Mouse (Mus musculus): ENCODE measurements at regions not wholly inside any gene's neighbourhood (a gene's known extent, or its start where the extent isn't known, plus 50 kb on each side); places are given as distances from the start of the nearest gene placed in this dataset.

GRCm38 (mm10) chr10:9498550-9498949 lies 176.5 kb downstream of the Samd5 start:
- Histone ChIP-seq H3K27me3 (ENCODE audit: control insufficient read depth, insufficient read depth, insufficient read length) (no peaks in the 10 kb centered on the region), H3K79me2 (ENCODE audit: control insufficient read depth, insufficient read depth) (no peaks in the 10 kb centered on the region), H3K36me3 (ENCODE audit: control insufficient read depth, insufficient read depth) (no peaks in the 10 kb centered on the region), H3K4me3 (no peak overlapping the region), H3ac (ENCODE audit: control insufficient read depth, insufficient read length) (no peak overlapping the region), H3K4me2 (ENCODE audit: low read depth) (no peak overlapping the region)
- no peak for TF ChIP-seq MAX (IDR thresholded peaks at IDR 0.05; ENCODE audit: low read depth)
- no peak for TF ChIP-seq TCF3 (IDR thresholded peaks at IDR 0.05; ENCODE audit: insufficient read length, low read depth)
- TF ChIP-seq E2F4 (IDR thresholded peaks at IDR 0.05; ENCODE audit: insufficient read depth): no peak
- TF ChIP-seq CEBPB (IDR thresholded peaks at IDR 0.05; ENCODE audit: insufficient read depth, poor library complexity, severe bottlenecking): no peak

GRCm38 (mm10) chr10:9497021-9497420 lies 178.0 kb downstream of the Samd5 start:
- Histone ChIP-seq H3K79me2 (ENCODE audit: control insufficient read depth, insufficient read depth) (no peaks in the 10 kb centered on the region), H3K36me3 (ENCODE audit: control insufficient read depth, insufficient read depth) (no peaks in the 10 kb centered on the region), H3ac (ENCODE audit: control insufficient read depth, insufficient read length) (no peak overlapping the region), H3K27me3 (ENCODE audit: control insufficient read depth, insufficient read depth, insufficient read length) (no peaks in the 10 kb centered on the region), H3K4me3 (no peak overlapping the region), H3K4me2 (ENCODE audit: low read depth) (no peak overlapping the region)
- TF ChIP-seq SRF (IDR thresholded peaks at IDR 0.05; ENCODE audit: control insufficient read depth, insufficient read length, low read depth): no peak
- no peak for TF ChIP-seq MYOD1 (IDR thresholded peaks at IDR 0.05; ENCODE audit: control insufficient read depth in 1 of 3, insufficient read length in 2 of 3, low read depth in 2 of 3)
- no peak for TF ChIP-seq TCF12 (IDR thresholded peaks at IDR 0.05; ENCODE audit: insufficient read depth, poor library complexity, severe bottlenecking)
- no peak for TF ChIP-seq USF1 (IDR thresholded peaks at IDR 0.05; ENCODE audit: low read depth)
- TF ChIP-seq MAX (IDR thresholded peaks at IDR 0.05; ENCODE audit: low read depth): no peak
- TF ChIP-seq REST (IDR thresholded peaks at IDR 0.05; ENCODE audit: insufficient read depth, insufficient read length): no peak

- no peak overlapping the region for H3K4me3 ChIP-seq
- no peaks in the 10 kb centered on the region for H3K79me2 ChIP-seq (ENCODE audit: control insufficient read depth, insufficient read depth)
- no peaks in the 10 kb centered on the region for H3K36me3 ChIP-seq (ENCODE audit: control insufficient read depth, insufficient read depth)
- no peak overlapping the region for H3K4me2 ChIP-seq (ENCODE audit: low read depth)
- H3ac ChIP-seq (ENCODE audit: control insufficient read depth, insufficient read length): no peak overlapping the region
- TF ChIP-seq TCF12 (IDR thresholded peaks at IDR 0.05; ENCODE audit: insufficient read depth, poor library complexity, severe bottlenecking): no peak
- TF ChIP-seq E2F4 (IDR thresholded peaks at IDR 0.05; ENCODE audit: insufficient read depth): no peak
- TF ChIP-seq USF1 (IDR thresholded peaks at IDR 0.05; ENCODE audit: low read depth): no peak
- TF ChIP-seq REST (IDR thresholded peaks at IDR 0.05; ENCODE audit: insufficient read depth, insufficient read length): no peak
- TF ChIP-seq MAX (IDR thresholded peaks at IDR 0.05; ENCODE audit: low read depth): no peak
- TF ChIP-seq MYOD1 (IDR thresholded peaks at IDR 0.05; ENCODE audit: control insufficient read depth in 1 of 3, insufficient read length in 2 of 3, low read depth in 2 of 3): no peak
- no peak for TF ChIP-seq MYOG (IDR thresholded peaks at IDR 0.05; ENCODE audit: control insufficient read depth in 1 of 3, insufficient read depth in 1 of 3, insufficient read length in 2 of 3, low read depth in 2 of 3)
- no peak for TF ChIP-seq POLR2A (IDR thresholded peaks at IDR 0.05; ENCODE audit: insufficient read length, low read depth)
- TF ChIP-seq CEBPB (IDR thresholded peaks at IDR 0.05; ENCODE audit: insufficient read depth, poor library complexity, severe bottlenecking): no peak
- no peak for TF ChIP-seq TCF3 (IDR thresholded peaks at IDR 0.05; ENCODE audit: insufficient read length, low read depth)
- no peak for TF ChIP-seq POLR2AphosphoS2 (IDR thresholded peaks at IDR 0.05; ENCODE audit: insufficient read length, low read depth)
- TF ChIP-seq SRF (IDR thresholded peaks at IDR 0.05; ENCODE audit: control insufficient read depth, insufficient read length, low read depth): no peak
- no peaks in the 10 kb centered on the region for H3K27me3 ChIP-seq (ENCODE audit: control insufficient read depth, insufficient read depth, insufficient read length)
Measured at GRCm38 (mm10) chr10:9495143-9495651, 179.8 kb downstream of the Samd5 start.

GRCm38 (mm10) chr10:9490416-9490815 lies 184.6 kb downstream of the Samd5 start:
- Histone ChIP-seq H3K4me2 (ENCODE audit: low read depth) (no peak overlapping the region), H3K4me3 (no peak overlapping the region), H3ac (ENCODE audit: control insufficient read depth, insufficient read length) (no peak overlapping the region), H3K79me2 (ENCODE audit: control insufficient read depth, insufficient read depth) (no peaks in the 10 kb centered on the region), H3K27me3 (ENCODE audit: control insufficient read depth, insufficient read depth, insufficient read length) (no peaks in the 10 kb centered on the region), H3K36me3 (ENCODE audit: control insufficient read depth, insufficient read depth) (no peaks in the 10 kb centered on the region)
- TF ChIP-seq MAX (IDR thresholded peaks at IDR 0.05; ENCODE audit: low read depth): no peak
- TF ChIP-seq MYOG (IDR thresholded peaks at IDR 0.05; ENCODE audit: control insufficient read depth in 1 of 3, insufficient read depth in 1 of 3, insufficient read length in 2 of 3, low read depth in 2 of 3): no peak
- TF ChIP-seq POLR2AphosphoS2 (IDR thresholded peaks at IDR 0.05; ENCODE audit: insufficient read length, low read depth): no peak
- TF ChIP-seq MYOD1 (IDR thresholded peaks at IDR 0.05; ENCODE audit: control insufficient read depth in 1 of 3, insufficient read length in 2 of 3, low read depth in 2 of 3): no peak
- TF ChIP-seq USF1 (IDR thresholded peaks at IDR 0.05; ENCODE audit: low read depth): no peak
- no peak for TF ChIP-seq E2F4 (IDR thresholded peaks at IDR 0.05; ENCODE audit: insufficient read depth)
- TF ChIP-seq CEBPB (IDR thresholded peaks at IDR 0.05; ENCODE audit: insufficient read depth, poor library complexity, severe bottlenecking): no peak
- no peak for TF ChIP-seq SRF (IDR thresholded peaks at IDR 0.05; ENCODE audit: control insufficient read depth, insufficient read length, low read depth)
- TF ChIP-seq TCF3 (IDR thresholded peaks at IDR 0.05; ENCODE audit: insufficient read length, low read depth): no peak
- TF ChIP-seq REST (IDR thresholded peaks at IDR 0.05; ENCODE audit: insufficient read depth, insufficient read length): no peak
- TF ChIP-seq POLR2A (IDR thresholded peaks at IDR 0.05; ENCODE audit: insufficient read length, low read depth): no peak
- TF ChIP-seq TCF12 (IDR thresholded peaks at IDR 0.05; ENCODE audit: insufficient read depth, poor library complexity, severe bottlenecking): no peak

- Histone ChIP-seq H3K4me2 (ENCODE audit: low read depth) (no peak overlapping the region), H3K36me3 (ENCODE audit: control insufficient read depth, insufficient read depth) (no peaks in the 10 kb centered on the region), H3K27me3 (ENCODE audit: control insufficient read depth, insufficient read depth, insufficient read length) (no peaks in the 10 kb centered on the region), H3ac (ENCODE audit: control insufficient read depth, insufficient read length) (no peak overlapping the region), H3K79me2 (ENCODE audit: control insufficient read depth, insufficient read depth) (no peaks in the 10 kb centered on the region), H3K4me3 (no peak overlapping the region)
- TF ChIP-seq USF1 (IDR thresholded peaks at IDR 0.05; ENCODE audit: low read depth) (no peak), SRF (IDR thresholded peaks at IDR 0.05; ENCODE audit: control insufficient read depth, insufficient read length, low read depth) (no peak), POLR2AphosphoS2 (IDR thresholded peaks at IDR 0.05; ENCODE audit: insufficient read length, low read depth) (no peak), TCF3 (IDR thresholded peaks at IDR 0.05; ENCODE audit: insufficient read length, low read depth) (no peak), MYOG (IDR thresholded peaks at IDR 0.05; ENCODE audit: control insufficient read depth in 1 of 3, insufficient read depth in 1 of 3, insufficient read length in 2 of 3, low read depth in 2 of 3) (no peak), E2F4 (IDR thresholded peaks at IDR 0.05; ENCODE audit: insufficient read depth) (no peak), MYOD1 (IDR thresholded peaks at IDR 0.05; ENCODE audit: control insufficient read depth in 1 of 3, insufficient read length in 2 of 3, low read depth in 2 of 3) (no peak), CEBPB (IDR thresholded peaks at IDR 0.05; ENCODE audit: insufficient read depth, poor library complexity, severe bottlenecking) (no peak), MAX (IDR thresholded peaks at IDR 0.05; ENCODE audit: low read depth) (no peak), POLR2A (IDR thresholded peaks at IDR 0.05; ENCODE audit: insufficient read length, low read depth) (no peak), REST (IDR thresholded peaks at IDR 0.05; ENCODE audit: insufficient read depth, insufficient read length) (no peak)
Measured at GRCm38 (mm10) chr10:9462361-9462760, 212.6 kb downstream of the Samd5 start.
